Mouse (Mus musculus): Measurements from ENCODE around the gene Sh3bgrl2.

Sh3bgrl2 gene

GRCm38 (mm10) chr9:83624193-83624592, 76.1 kb downstream of the Sh3bgrl2 start:
- no peak for ATAC-seq (ENCODE audit: insufficient number of reproducible peaks, low FRiP score, low TSS enrichment)

- ATAC-seq (ENCODE audit: insufficient number of reproducible peaks, low FRiP score, low TSS enrichment) = no peak
Measured at GRCm38 (mm10) chr9:83625085-83625484, 77.0 kb downstream of the Sh3bgrl2 start.

GRCm38 (mm10) chr9:83628669-83629612, 80.8 kb downstream of the Sh3bgrl2 start:
- ATAC-seq (ENCODE audit: insufficient number of reproducible peaks, low FRiP score, low TSS enrichment) = no peak

- no peak for ATAC-seq (ENCODE audit: insufficient number of reproducible peaks, low FRiP score, low TSS enrichment)
Measured at GRCm38 (mm10) chr9:83630341-83630740, 82.2 kb downstream of the Sh3bgrl2 start.

GRCm38 (mm10) chr9:83631920-83632319, 83.8 kb downstream of the Sh3bgrl2 start:
- ATAC-seq (ENCODE audit: insufficient number of reproducible peaks, low FRiP score, low TSS enrichment) = no peak

- ATAC-seq (ENCODE audit: insufficient number of reproducible peaks, low FRiP score, low TSS enrichment) = no peak
Measured at GRCm38 (mm10) chr9:83634703-83635102, 86.6 kb downstream of the Sh3bgrl2 start.

GRCm38 (mm10) chr9:83635997-83636396, 87.9 kb downstream of the Sh3bgrl2 start:
- no peak for ATAC-seq (ENCODE audit: insufficient number of reproducible peaks, low FRiP score, low TSS enrichment)

GRCm38 (mm10) chr9:83643139-83643538, 95.0 kb downstream of the Sh3bgrl2 start:
- no peak for ATAC-seq (ENCODE audit: insufficient number of reproducible peaks, low FRiP score, low TSS enrichment)

GRCm38 (mm10) chr9:83643833-83644232, 95.7 kb downstream of the Sh3bgrl2 start:
- no peak for ATAC-seq (ENCODE audit: insufficient number of reproducible peaks, low FRiP score, low TSS enrichment)

- ATAC-seq (ENCODE audit: insufficient number of reproducible peaks, low FRiP score, low TSS enrichment) = no peak
Measured at GRCm38 (mm10) chr9:83646215-83646614, 98.1 kb downstream of the Sh3bgrl2 start.

- ATAC-seq (ENCODE audit: insufficient number of reproducible peaks, low FRiP score, low TSS enrichment) = no peak
Measured at GRCm38 (mm10) chr9:83646691-83647090, 98.6 kb downstream of the Sh3bgrl2 start.

GRCm38 (mm10) chr9:83647919-83648705, 100.0 kb downstream of the Sh3bgrl2 start:
- ATAC-seq (ENCODE audit: insufficient number of reproducible peaks, low FRiP score, low TSS enrichment) = no peak

- no peak for ATAC-seq (ENCODE audit: insufficient number of reproducible peaks, low FRiP score, low TSS enrichment)
Measured at GRCm38 (mm10) chr9:83648733-83649132, 100.6 kb downstream of the Sh3bgrl2 start.

GRCm38 (mm10) chr9:83652015-83652414, 103.9 kb downstream of the Sh3bgrl2 start:
- no peak for ATAC-seq (ENCODE audit: insufficient number of reproducible peaks, low FRiP score, low TSS enrichment)

- ATAC-seq (ENCODE audit: insufficient number of reproducible peaks, low FRiP score, low TSS enrichment) = no peak
Measured at GRCm38 (mm10) chr9:83652590-83653172, 104.6 kb downstream of the Sh3bgrl2 start.

GRCm38 (mm10) chr9:83654601-83655000, 106.5 kb downstream of the Sh3bgrl2 start:
- ATAC-seq (ENCODE audit: insufficient number of reproducible peaks, low FRiP score, low TSS enrichment) = no peak

GRCm38 (mm10) chr9:83656960-83657651, 109.0 kb downstream of the Sh3bgrl2 start:
- no peak for ATAC-seq (ENCODE audit: insufficient number of reproducible peaks, low FRiP score, low TSS enrichment)

- ATAC-seq (ENCODE audit: insufficient number of reproducible peaks, low FRiP score, low TSS enrichment) = no peak
Measured at GRCm38 (mm10) chr9:83657652-83658002, 109.5 kb downstream of the Sh3bgrl2 start.

- ATAC-seq (ENCODE audit: insufficient number of reproducible peaks, low FRiP score, low TSS enrichment) = no peak
Measured at GRCm38 (mm10) chr9:83659081-83659480, 111.0 kb downstream of the Sh3bgrl2 start.

GRCm38 (mm10) chr9:83661811-83662210, 113.7 kb downstream of the Sh3bgrl2 start:
- ATAC-seq (ENCODE audit: insufficient number of reproducible peaks, low FRiP score, low TSS enrichment) = no peak

Measured in cerebellum, adult (tissue).